Mouse (Mus musculus) hematopoietic stem cell, adult 5-6 weeks (primary cell): ENCODE results near the gene Npc2. TPM values are rescaled to one million over a fixed set of nuclear protein-coding genes. Genes with fewer than 3 reads are reported as not detected.

Experiments
- total RNA-seq: library from RNA; stranded (forward); fragments of 172-1452, 232-1000 nt; gene quantifications from 2 replicates; pipeline ENCODE4 v1.2.3, GENCODE M21; 2017

Npc2 gene
- total RNA-seq, 1 experiment from 2014 or later = 42.3 TPM

Other genes starting within 250 kb of the Npc2 start
- not detected in 2 replicates for gene Vsx2, start 203.4 kb downstream of the Npc2 start, total RNA-seq
- 6.0 and 10.7 TPM in 2 replicates for gene Abcd4, start 155.7 kb downstream of the Npc2 start, total RNA-seq
- gene Vrtn, start 132.1 kb downstream of the Npc2 start, total RNA-seq = 0.40 TPM in 1 of 2 replicates, not detected in the other
- gene Syndig1l, start 74.3 kb downstream of the Npc2 start, total RNA-seq = not detected in 2 replicates
- gene Isca2, start 99 bp upstream of the Npc2 start, total RNA-seq = 53.8 and 55.1 TPM in 2 replicates
- gene Ltbp2, start 103.4 kb upstream of the Npc2 start, total RNA-seq = 0.25 TPM in 1 of 2 replicates, not detected in the other
- gene Fcf1, start 197.7 kb upstream of the Npc2 start, total RNA-seq = 98.3 and 119 TPM in 2 replicates
- gene Arel1, start 197.7 kb upstream of the Npc2 start, total RNA-seq = 27.6 and 39.3 TPM in 2 replicates
- gene Ylpm1, start 223.2 kb upstream of the Npc2 start, total RNA-seq = 63.3 and 91.8 TPM in 2 replicates